Mouse (Mus musculus) testis, adult 2 months (tissue): ENCODE data around the gene Kcnip2. TPM values are rescaled to one million over a fixed set of nuclear protein-coding genes. Genes with fewer than 3 reads are reported as not detected.

Source experiments
- H3K27ac ChIP-seq: fragments of 200-500 bp; 2 replicates; pipeline ENCODE4 v1.5.1; 2012; ENCODE audit warnings: low read depth, low read length; ENCODE audit not compliant: control insufficient read depth, insufficient read depth
- H3K27me3 ChIP-seq: fragments of 200-500 bp; 2 replicates; pipeline ENCODE4 v1.6.1; 2012; ENCODE audit warnings: mild to moderate bottlenecking, low read length, moderate library complexity; ENCODE audit not compliant: control insufficient read depth, insufficient read depth
- H3K36me3 ChIP-seq: fragments of 200-500 bp; 2 replicates; pipeline ENCODE4 v1.6.1; 2012; ENCODE audit warnings: mild to moderate bottlenecking, low read length; ENCODE audit not compliant: control insufficient read depth, insufficient read depth
- H3K4me1 ChIP-seq: fragments of 200-500 bp; 2 replicates; pipeline ENCODE4 v1.6.1; 2012; ENCODE audit warnings: low read length; ENCODE audit not compliant: control insufficient read depth, insufficient read depth
- H3K4me3 ChIP-seq: fragments of 200-500 bp; 2 replicates; pipeline ENCODE4 v1.5.1; 2012; ENCODE audit warnings: low read depth, mild to moderate bottlenecking, low read length, moderate library complexity, mixed read lengths; ENCODE audit not compliant: control insufficient read depth
- CTCF ChIP-seq: fragments of 200-500 bp; IDR thresholded peaks from 2 replicates; pipeline ENCODE4 v1.5.1; 2012; ENCODE audit warnings: low read depth, mild to moderate bottlenecking, inconsistent platforms, low read length, moderate library complexity; ENCODE audit not compliant: control insufficient read depth, insufficient read depth, insufficient replicate concordance
- POLR2A ChIP-seq: fragments of 200-500 bp; IDR thresholded peaks from 2 replicates; pipeline ENCODE4 v1.6.1; 2012; ENCODE audit warnings: low read depth, mild to moderate bottlenecking, inconsistent platforms, low read length, moderate library complexity; ENCODE audit not compliant: control insufficient read depth
- polyA plus RNA-seq: library from polyadenylated mRNA; depleted of rRNA; stranded (reverse); fragments of >200 nt; gene quantifications from 2 replicates; pipeline ENCODE4 v1.2.3, GENCODE M21; 2012; rRNA removed

The Kcnip2 gene
- polyA plus RNA-seq, result 50.1 and 64.9 TPM in 2 replicates

DNA sequence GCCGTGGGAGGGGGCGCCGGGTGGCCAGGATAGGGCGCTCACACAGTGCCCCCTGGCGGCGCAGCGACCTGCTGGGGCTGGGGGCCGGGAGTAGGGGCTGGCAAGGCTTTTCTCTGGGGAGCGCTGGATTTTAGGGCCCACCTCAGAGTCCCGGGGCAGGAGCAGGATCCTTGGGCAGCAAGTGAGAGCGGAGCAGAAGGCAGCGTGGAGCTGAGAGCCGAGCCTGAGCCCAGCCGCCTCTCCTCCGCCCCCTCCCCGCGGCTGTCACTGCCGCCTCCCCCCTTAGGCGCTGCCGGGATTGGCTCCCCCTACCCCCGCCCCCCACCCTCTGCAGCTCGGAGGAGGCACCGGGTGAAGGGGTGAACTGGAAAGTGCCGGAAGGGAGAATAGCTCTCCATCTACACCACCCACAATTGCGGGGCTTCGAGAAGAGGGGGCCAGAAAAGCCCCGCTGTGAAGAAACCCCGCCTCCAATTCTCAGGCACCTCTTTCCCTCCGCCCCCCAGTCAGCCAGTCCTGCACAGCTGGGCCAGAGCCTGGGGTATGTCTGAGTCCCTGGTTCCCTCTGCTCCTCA lies at the start of gene Kcnip2:
TSS of gene Kcnip2 (minus strand) at position 231 of the 575 bp plus-strand sequence.
- Histone ChIP-seq H3K27ac (no peak within 1 kb of the TSS), H3K4me3 (peak within 1 kb of the TSS; percentile 59), H3K36me3 (no peaks in the 10 kb centered on the region), H3K4me1 (peaks cover 2% of the 10 kb centered on the region), H3K27me3 (no peaks in the 10 kb centered on the region)
- no peak for TF ChIP-seq POLR2A
- no peak for TF ChIP-seq CTCF

DNA sequence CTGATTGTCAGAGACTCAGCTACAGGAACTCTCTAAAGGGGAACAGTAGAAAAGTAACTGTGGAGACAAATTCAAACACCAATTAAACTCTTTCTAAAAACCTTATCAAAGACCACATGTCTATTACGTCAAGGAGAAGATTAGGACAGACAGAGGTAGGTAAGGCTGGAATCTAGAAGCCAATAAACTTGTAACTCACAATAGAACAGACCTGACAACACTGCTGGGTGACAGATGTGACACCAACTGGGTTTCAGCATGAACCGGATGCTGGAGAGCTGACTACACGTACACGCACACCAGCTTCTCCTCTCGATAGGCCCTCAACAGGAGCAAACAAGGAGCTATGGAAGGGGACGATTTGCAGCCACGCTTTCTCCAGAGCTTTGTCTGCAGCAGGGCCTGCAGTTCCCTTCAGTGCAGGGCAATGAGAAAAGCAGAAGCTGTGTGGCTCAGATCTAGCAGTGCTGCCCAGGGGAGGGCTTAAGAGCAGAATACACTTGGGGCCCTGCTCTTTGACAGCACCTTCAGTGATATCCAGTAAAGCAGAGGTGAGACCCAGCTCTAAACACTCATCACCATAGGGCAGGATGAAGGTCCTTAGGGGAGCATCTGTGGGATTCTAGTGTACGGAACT lies 39.5 kb upstream of the Kcnip2 start:
- no peak overlapping the region for H3K27ac ChIP-seq
- TF ChIP-seq POLR2A (no peak), CTCF (no peak)
- H3K36me3 ChIP-seq, result no peaks in the 10 kb centered on the region
- no peaks in the 10 kb centered on the region for H3K27me3 ChIP-seq
- H3K4me3 ChIP-seq, result no peak overlapping the region
- H3K4me1 ChIP-seq, result no peaks in the 10 kb centered on the region

DNA sequence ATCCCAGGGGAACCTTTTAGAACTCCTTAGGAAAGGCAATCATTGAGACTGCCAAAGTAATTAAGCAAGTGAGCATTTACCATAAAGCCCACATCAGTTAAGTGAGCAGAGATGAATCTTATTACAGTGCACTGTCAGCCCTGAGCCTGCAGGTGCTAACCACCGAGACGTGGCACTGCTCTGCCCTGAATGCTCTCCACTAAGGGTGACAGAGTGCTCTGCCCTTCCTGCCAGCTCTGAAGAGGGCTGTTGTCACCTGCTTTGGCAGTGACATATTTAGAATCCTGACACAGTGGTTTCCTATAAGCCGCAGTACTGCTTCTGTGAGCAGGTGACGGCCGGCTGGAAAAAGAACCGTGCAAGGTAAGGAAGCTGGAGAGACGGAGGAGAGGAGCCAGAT lies 38.7 kb upstream of the Kcnip2 start:
- no peaks in the 10 kb centered on the region for H3K36me3 ChIP-seq
- H3K4me3 ChIP-seq, result no peak overlapping the region
- H3K27ac ChIP-seq, result no peak overlapping the region
- H3K27me3 ChIP-seq, result no peaks in the 10 kb centered on the region
- TF ChIP-seq POLR2A (no peak), CTCF (no peak)
- H3K4me1 ChIP-seq, result no peaks in the 10 kb centered on the region

DNA sequence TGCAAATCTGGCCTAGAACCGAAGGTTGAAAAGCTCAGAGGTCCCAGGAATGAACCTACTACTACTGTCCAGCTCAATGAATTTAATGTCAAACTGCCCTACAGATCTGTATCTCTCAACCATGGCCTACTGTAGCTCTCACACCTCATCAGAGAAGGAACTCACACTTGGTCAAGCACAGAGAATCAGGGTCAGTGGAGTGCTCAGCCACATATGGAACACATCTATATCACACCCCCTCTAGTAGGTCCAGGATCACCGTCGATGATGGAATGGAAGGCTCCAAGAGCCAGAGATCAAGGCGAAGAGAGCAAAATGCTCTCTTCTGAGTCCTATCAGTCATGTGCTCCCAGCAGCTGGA lies 31.9 kb upstream of the Kcnip2 start:
- no peaks in the 10 kb centered on the region for H3K4me1 ChIP-seq
- H3K27me3 ChIP-seq, result no peaks in the 10 kb centered on the region
- H3K27ac ChIP-seq, result no peak overlapping the region
- TF ChIP-seq POLR2A (no peak), CTCF (no peak)
- no peaks in the 10 kb centered on the region; the same call in none of the 2 replicates for H3K36me3 ChIP-seq
- H3K4me3 ChIP-seq, result no peak overlapping the region

DNA sequence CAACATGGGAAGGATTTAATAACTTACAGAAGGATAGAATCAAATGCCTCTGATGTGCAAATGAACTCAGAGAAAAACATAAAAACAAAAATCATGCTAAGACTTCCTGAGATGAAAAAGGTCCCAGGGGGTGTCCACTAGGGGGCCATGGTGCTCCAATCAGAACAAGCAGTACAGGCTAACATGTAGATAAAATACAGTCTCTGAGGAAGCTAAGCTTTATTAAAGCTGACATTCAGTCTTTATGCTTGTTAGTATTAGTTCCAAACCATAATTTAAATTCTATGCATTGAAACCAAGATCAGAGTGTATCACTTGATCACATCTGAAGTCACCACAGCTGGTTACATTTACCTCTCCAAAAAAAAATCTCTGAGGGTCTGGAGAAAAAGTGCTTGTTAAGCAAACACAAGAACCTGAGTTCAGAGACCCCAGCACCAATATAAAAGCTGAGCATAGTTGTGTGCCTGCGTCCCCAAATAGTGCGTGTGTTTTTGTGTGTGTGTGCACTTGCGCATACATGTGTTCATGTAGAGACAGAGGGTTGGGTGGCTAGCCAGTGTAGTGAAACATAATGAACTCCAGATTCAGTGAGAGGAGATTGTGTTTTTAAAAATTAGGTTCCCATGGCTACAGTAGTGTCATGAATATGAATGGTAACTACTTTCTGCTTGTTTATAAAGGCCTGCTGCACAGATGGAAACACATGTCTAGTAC lies 31.3 kb upstream of the Kcnip2 start:
- H3K36me3 ChIP-seq, result no peaks in the 10 kb centered on the region; the same call in none of the 2 replicates
- H3K27ac ChIP-seq, result no peak overlapping the region
- no peaks in the 10 kb centered on the region for H3K4me1 ChIP-seq
- TF ChIP-seq POLR2A (no peak), CTCF (no peak)
- no peaks in the 10 kb centered on the region for H3K27me3 ChIP-seq
- no peak overlapping the region for H3K4me3 ChIP-seq

DNA sequence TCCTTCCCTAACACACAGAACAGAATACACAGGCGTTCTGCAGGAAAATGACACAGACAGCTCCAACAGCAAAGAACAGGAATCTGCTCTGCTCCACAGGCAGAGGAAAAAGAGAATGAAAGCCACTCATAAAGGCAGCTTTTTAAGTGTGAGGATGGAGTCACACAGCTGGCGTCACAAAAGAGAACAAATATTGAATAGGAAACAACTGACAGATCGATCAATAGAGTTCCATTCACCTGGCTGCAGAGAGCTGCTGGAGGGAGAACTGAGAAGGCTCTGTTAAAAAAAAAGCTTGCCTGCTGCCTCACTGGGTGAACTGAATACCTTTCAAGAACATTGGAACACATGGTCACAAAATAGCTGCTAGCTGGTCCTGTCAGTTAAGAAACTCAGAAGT lies 28.3 kb upstream of the Kcnip2 start:
- TF ChIP-seq POLR2A, result no peak
- no peak for TF ChIP-seq CTCF
- Histone ChIP-seq H3K27ac (no peak overlapping the region), H3K27me3 (no peaks in the 10 kb centered on the region), H3K4me3 (peak overlapping the region; percentile 55), H3K36me3 (no peaks in the 10 kb centered on the region; the same call in none of the 2 replicates), H3K4me1 (no peaks in the 10 kb centered on the region)

DNA sequence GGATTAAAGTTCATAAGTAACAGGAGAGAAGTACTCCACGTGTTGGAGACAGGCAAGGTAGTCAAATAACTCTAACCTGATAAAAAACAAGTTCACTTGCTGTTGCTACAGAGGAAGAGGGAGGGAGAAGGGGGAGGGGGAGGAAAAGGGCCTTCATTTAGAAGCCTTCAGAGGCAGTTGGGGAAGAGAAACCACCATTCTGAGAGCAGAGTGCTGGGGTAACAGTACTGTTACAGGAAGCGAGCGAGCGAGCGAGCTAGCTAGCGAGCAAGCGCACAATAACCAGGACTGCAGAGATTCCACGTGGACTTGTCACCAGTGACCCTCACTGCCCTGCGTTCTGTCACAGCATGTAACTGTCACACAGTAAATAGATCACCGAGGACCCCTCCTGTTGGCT lies 27.6 kb upstream of the Kcnip2 start:
- Histone ChIP-seq H3K4me3 (peak overlapping the region; percentile 55), H3K27ac (peak overlapping the region; percentile 46), H3K27me3 (no peaks in the 10 kb centered on the region), H3K36me3 (no peaks in the 10 kb centered on the region; the same call in none of the 2 replicates), H3K4me1 (no peaks in the 10 kb centered on the region)
- TF ChIP-seq POLR2A (no peak), CTCF (no peak)
